Mouse (Mus musculus) heart, postnatal 0 days (tissue): ENCODE measurements around the gene Lias. TPM values are rescaled to one million over a fixed set of nuclear protein-coding genes. Genes with fewer than 3 reads are reported as not detected.

Source experiments
- ATAC-seq: fragments of 200-750 bp; cut with Nextera tagmentation; 2 replicates; pipeline ENCODE4 v1.8.0; 2017; ENCODE audit warnings: low read depth, moderate number of reproducible peaks, moderate library complexity; ENCODE audit not compliant: insufficient read depth
- DNase-seq: peaks from one replicate; pipeline ENCODE4 v3.0.0-alpha.2; 2016; ENCODE audit warnings: low spot score
- H3K27ac ChIP-seq: fragments of 300-500 bp; sonication (generic); 2 replicates; pipeline ENCODE4 v1.5.1; 2014; ENCODE audit warnings: low read depth, mild to moderate bottlenecking
- H3K27me3 ChIP-seq: fragments of 300-500 bp; sonication (generic); 2 replicates; pipeline ENCODE4 v1.6.1; 2014; ENCODE audit warnings: low read length, mixed read lengths; ENCODE audit not compliant: control insufficient read depth, insufficient read depth
- H3K36me3 ChIP-seq: fragments of 300-500 bp; sonication (generic); replicated peaks from 2 replicates; pipeline ENCODE4 v1.6.1; 2014; ENCODE audit warnings: low read length, mixed read lengths; ENCODE audit not compliant: control insufficient read depth, insufficient read depth
- H3K4me1 ChIP-seq: fragments of 300-500 bp; sonication (generic); 2 replicates; pipeline ENCODE4 v1.6.1; 2014; ENCODE audit warnings: antibody characterized with exemption; ENCODE audit not compliant: control insufficient read depth, insufficient read depth
- H3K4me2 ChIP-seq: fragments of 300-500 bp; sonication (generic); 2 replicates; pipeline ENCODE4 v1.6.1; 2014; ENCODE audit warnings: low read depth, mild to moderate bottlenecking, low read length, moderate library complexity
- H3K4me3 ChIP-seq: fragments of 300-500 bp; sonication (generic); 2 replicates; pipeline ENCODE4 v1.5.1; 2014; ENCODE audit warnings: low read depth, low read length
- H3K9ac ChIP-seq: fragments of 300-500 bp; sonication (generic); replicated peaks from 2 replicates; pipeline ENCODE4 v1.6.1; 2014; ENCODE audit warnings: low read depth, low read length, mixed read lengths
- H3K9me3 ChIP-seq: fragments of 300-500 bp; sonication (generic); replicated peaks from 2 replicates; pipeline ENCODE4 v1.6.1; 2016; ENCODE audit warnings: low read length; ENCODE audit not compliant: control insufficient read depth
- CTCF ChIP-seq: IDR thresholded peaks from 2 replicates; pipeline ENCODE4 v1.5.1; 2016; ENCODE audit warnings: antibody characterized with exemption, control low read depth, low read depth
- EP300 ChIP-seq: IDR thresholded peaks from 2 replicates; pipeline ENCODE4 v1.6.1; 2016; ENCODE audit warnings: antibody characterized with exemption, low read depth
- WGBS: fragments of 180-500 bp; shearing (Covaris S2); extraction: QIAGEN DNeasy Blood & Tissue Kit; methylation state at CpG from one replicate; pipeline ENCODE4 v1.1.7; 2014; 5-methylcytosine and 5-hydroxymethylcytosine counted together
- polyA plus RNA-seq: library from polyadenylated mRNA; unstranded; fragments of >200 nt; fragmentation: Nextera tagmentation; extraction: Ambion mirVana; gene quantifications from 2 replicates; pipeline ENCODE4 v1.2.1, GENCODE M21; 2015
- total RNA-seq: library from RNA; depleted of rRNA; stranded (reverse); fragments of >200 nt; gene quantifications from 2 replicates; pipeline ENCODE4 v1.2.3, GENCODE M21; 2014; ENCODE audit warnings: low replicate concordance

The Lias gene
- total and polyA plus RNA-seq, 2 experiments from 2014 or later = 26.2 to 75.2 TPM

GRCm38 (mm10) chr5:65438041-65438440, 46.7 kb downstream of the Lias start:
- H3K4me2 ChIP-seq = no peak overlapping the region
- DNase-seq (no peak), ATAC-seq (no peak)
- no peaks in the 10 kb centered on the region for H3K36me3 ChIP-seq
- no peak overlapping the region for H3K27ac ChIP-seq
- H3K4me1 ChIP-seq = peaks cover 3% of the 10 kb centered on the region; the same call in 1 of the 2 replicates
- no peak overlapping the region for H3K9ac ChIP-seq
- H3K9me3 ChIP-seq = no peaks in the 10 kb centered on the region
- H3K4me3 ChIP-seq = no peak overlapping the region
- H3K27me3 ChIP-seq = no peaks in the 10 kb centered on the region
- TF ChIP-seq CTCF (no peak), EP300 (no peak)

GRCm38 (mm10) chr5:65444981-65445380, 53.7 kb downstream of the Lias start:
- Histone ChIP-seq H3K9me3 (no peaks in the 10 kb centered on the region), H3K27ac (no peak overlapping the region), H3K4me2 (no peak overlapping the region), H3K4me3 (no peak overlapping the region), H3K4me1 (no peaks in the 10 kb centered on the region), H3K36me3 (peaks cover 22% of the 10 kb centered on the region), H3K27me3 (no peaks in the 10 kb centered on the region), H3K9ac (no peak overlapping the region)
- WGBS = 33% methylated on average over 3 of the region's 6 CpGs
- DNase-seq (no peak), ATAC-seq (no peak)
- TF ChIP-seq CTCF (no peak), EP300 (no peak)

- H3K9ac ChIP-seq = no peak overlapping the region
- no peak overlapping the region for H3K4me2 ChIP-seq
- H3K36me3 ChIP-seq = peaks cover 33% of the 10 kb centered on the region
- no peaks in the 10 kb centered on the region for H3K9me3 ChIP-seq
- no peak overlapping the region for H3K4me3 ChIP-seq
- ATAC-seq = no peak
- TF ChIP-seq CTCF (no peak), EP300 (no peak)
- 83% methylated on average over 2 of the region's 2 CpGs for WGBS
- H3K4me1 ChIP-seq = no peaks in the 10 kb centered on the region
- no peak overlapping the region for H3K27ac ChIP-seq
- no peaks in the 10 kb centered on the region for H3K27me3 ChIP-seq
- no peak for DNase-seq
Measured at GRCm38 (mm10) chr5:65446756-65447155, 55.5 kb downstream of the Lias start.

GRCm38 (mm10) chr5:65447826-65448225, 56.5 kb downstream of the Lias start:
- Histone ChIP-seq H3K9me3 (no peaks in the 10 kb centered on the region), H3K4me1 (no peaks in the 10 kb centered on the region), H3K4me3 (no peak overlapping the region), H3K27me3 (no peaks in the 10 kb centered on the region), H3K9ac (no peak overlapping the region), H3K36me3 (peaks cover 41% of the 10 kb centered on the region), H3K4me2 (no peak overlapping the region), H3K27ac (no peak overlapping the region)
- WGBS = 78% methylated on average over 2 of the region's 2 CpGs
- ATAC-seq = no peak
- no peak for TF ChIP-seq EP300
- TF ChIP-seq CTCF = no peak
- DNase-seq = no peak

GRCm38 (mm10) chr5:65448941-65449340, 57.6 kb downstream of the Lias start:
- Histone ChIP-seq H3K9me3 (no peaks in the 10 kb centered on the region), H3K36me3 (peaks cover 50% of the 10 kb centered on the region), H3K4me2 (no peak overlapping the region), H3K9ac (no peak overlapping the region), H3K27me3 (no peaks in the 10 kb centered on the region), H3K27ac (no peak overlapping the region), H3K4me3 (no peak overlapping the region), H3K4me1 (no peaks in the 10 kb centered on the region)
- 83% methylated on average over 4 of the region's 4 CpGs for whole genome bisulfite sequencing
- ATAC-seq (no peak), DNase-seq (no peak)
- no peak for TF ChIP-seq CTCF
- no peak for TF ChIP-seq EP300

- Histone ChIP-seq H3K4me1 (peaks cover 39% of the 10 kb centered on the region), H3K4me2 (no peak overlapping the region), H3K9ac (no peak overlapping the region), H3K27ac (peak overlapping the region; percentile 79; the same call in 1 of the 2 replicates), H3K27me3 (no peaks in the 10 kb centered on the region), H3K9me3 (no peaks in the 10 kb centered on the region), H3K4me3 (no peak overlapping the region), H3K36me3 (peaks cover 30% of the 10 kb centered on the region)
- TF ChIP-seq CTCF = no peak
- TF ChIP-seq EP300 = no peak
- ATAC-seq (peak; percentile 37; the same call in 1 of the 2 replicates), DNase-seq (peak; percentile 50)
- WGBS = 29% methylated on average over 5 of the region's 5 CpGs
Measured at GRCm38 (mm10) chr5:65454771-65455170, 63.5 kb downstream of the Lias start.
